Mouse (Mus musculus): ENCODE results near the gene Fam118b. TPM values are rescaled to one million over a fixed set of nuclear protein-coding genes. Genes with fewer than 3 reads are reported as not detected.

The Fam118b gene
- 3.5 TPM in 1 of 2 replicates, not detected in the other for polyA plus RNA-seq (2012; ENCODE audit: insufficient read depth, low replicate concordance)

DNA sequence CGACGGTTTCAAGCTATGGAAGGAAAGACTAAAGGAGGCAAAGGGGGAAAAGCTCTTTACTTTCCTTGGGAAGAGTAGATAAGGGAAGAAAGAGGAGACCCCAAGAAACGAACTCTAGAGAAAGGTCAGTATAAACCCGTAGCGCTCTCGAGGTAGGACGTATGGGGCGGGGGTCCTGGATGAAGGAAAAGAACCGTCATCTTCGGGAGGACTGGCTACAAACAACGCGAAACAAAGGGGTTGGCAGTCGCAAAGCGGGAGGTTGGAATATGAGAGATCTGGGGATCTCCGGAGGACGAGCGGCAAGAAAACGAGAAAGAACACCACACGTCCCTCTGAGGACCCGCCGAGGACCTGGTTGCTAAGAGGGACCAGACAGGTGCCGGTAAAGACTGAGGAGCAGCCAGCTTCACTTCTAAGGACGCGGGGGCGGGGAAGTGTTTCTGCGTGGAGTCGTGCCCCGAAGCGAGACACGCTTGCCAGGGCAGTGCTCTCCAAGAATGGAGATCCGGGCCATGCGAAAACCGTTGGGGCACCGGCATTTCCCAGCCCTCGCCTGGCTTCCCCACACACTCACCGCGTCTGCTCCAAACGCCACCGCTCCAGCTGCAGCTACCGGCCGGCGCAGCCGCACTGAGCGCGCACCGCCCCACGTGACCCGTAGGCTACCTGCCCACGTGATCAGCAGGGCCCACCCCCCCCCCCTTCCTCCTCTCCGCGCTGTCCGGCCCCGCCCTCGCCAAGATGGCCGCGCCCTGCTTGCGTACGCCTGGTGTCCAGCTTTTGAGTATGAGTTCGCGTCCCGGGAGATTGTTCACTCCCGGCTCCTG is at the start of gene Fam118b, which contains the start of gene Rpusd4:
Fam118b (minus strand) TSS at position 660 of the 830 bp plus-strand sequence.
Rpusd4 (plus strand) TSS at position 720 of the 830 bp plus-strand sequence.
- Histone ChIP-seq H3K4me3 (replicated peaks) (peak within 1 kb of the TSS; percentile 96), H3K4me1 (peaks cover 50% of the 10 kb centered on the region), H3K9me3 (no peaks in the 10 kb centered on the region), H3K27me3 (replicated peaks) (no peaks in the 10 kb centered on the region), H3K36me3 (replicated peaks; ENCODE audit: low read length) (peaks cover 29% of the 10 kb centered on the region)
- TF ChIP-seq GATA1 (IDR thresholded peaks at IDR 0.05; ENCODE audit: borderline replicate concordance, low read length) (no peak), FLI1 (IDR thresholded peaks at IDR 0.05; ENCODE audit: low read length) (no peak)

DNA sequence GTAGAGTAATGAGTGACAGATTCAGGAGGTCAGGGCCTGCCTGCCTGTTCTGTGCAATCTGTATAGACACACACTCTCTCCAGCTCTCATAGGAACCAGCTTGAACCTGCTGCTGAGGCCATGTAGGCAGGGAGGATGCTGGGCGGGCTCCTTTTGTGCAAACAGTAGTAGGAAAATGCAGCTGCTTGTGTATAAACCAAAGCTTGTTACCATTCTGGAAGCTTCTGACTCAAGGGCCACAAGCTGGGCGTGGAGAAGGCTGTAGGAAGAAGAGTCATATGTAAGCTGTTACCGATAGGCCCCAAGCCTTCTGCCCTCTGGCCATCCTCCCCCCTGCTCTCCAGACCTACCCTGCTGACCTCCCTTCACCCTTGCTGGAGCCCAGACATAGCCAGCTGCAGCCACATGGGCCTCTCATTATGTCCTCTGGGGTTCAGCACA is 49.2 kb upstream of the Fam118b start:
- TF ChIP-seq GATA1 (IDR thresholded peaks at IDR 0.05; ENCODE audit: borderline replicate concordance, low read length) = no peak
- Histone ChIP-seq H3K27me3 (replicated peaks) (peaks cover 21% of the 10 kb centered on the region), H3K9me3 (no peaks in the 10 kb centered on the region), H3K4me3 (replicated peaks) (no peak overlapping the region), H3K36me3 (replicated peaks; ENCODE audit: low read length) (no peaks in the 10 kb centered on the region), H3K4me1 (no peaks in the 10 kb centered on the region)

DNA sequence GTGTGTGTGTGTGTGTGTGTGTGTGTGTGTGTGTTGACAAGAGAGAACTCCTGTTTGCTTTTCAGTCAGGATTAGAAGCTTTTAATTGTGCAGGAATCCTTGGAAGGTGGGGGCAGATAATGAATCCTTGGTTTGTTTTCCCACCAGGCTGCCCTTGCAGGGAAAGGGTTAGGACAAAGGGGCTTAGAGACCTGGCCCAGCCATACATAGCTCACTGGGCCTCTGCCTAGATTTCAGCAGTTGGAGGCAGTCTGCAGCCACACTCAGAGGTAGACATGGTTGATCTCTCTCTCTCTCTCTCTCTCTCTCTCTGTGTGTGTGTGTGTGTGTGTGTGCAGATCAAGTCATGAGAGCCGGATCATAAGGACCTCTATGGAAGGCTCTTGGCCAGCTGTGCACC is 46.6 kb upstream of the Fam118b start:
- TF ChIP-seq GATA1 (IDR thresholded peaks at IDR 0.05; ENCODE audit: borderline replicate concordance, low read length) (no peak), FLI1 (IDR thresholded peaks at IDR 0.05; ENCODE audit: low read length) (no peak)
- no peaks in the 10 kb centered on the region for H3K4me1 ChIP-seq
- H3K36me3 ChIP-seq (replicated peaks; ENCODE audit: low read length) = no peaks in the 10 kb centered on the region
- H3K27me3 ChIP-seq (replicated peaks) = peaks cover 18% of the 10 kb centered on the region
- no peak overlapping the region for H3K4me3 ChIP-seq (replicated peaks)
- no peaks in the 10 kb centered on the region for H3K9me3 ChIP-seq

DNA sequence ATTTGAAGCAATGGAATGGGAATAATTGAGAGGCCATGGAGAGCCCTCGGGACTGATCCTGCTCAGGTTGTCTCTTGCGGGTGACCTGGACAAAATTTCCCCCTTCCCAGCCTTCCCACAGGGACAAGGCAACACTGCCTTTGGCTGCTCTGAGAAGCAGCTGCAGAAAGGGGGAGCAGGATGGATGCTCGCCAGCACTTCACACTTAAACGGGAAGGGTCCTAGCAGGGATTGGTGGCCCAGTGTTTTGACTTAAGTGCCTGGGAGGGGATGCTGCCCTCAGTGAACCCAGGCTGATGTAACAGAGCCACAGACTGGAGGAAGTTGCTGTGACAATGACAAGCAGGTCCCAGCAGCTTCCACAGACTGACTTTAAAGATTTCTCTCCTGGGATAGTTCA is 46.0 kb upstream of the Fam118b start:
- Histone ChIP-seq H3K9me3 (no peaks in the 10 kb centered on the region), H3K36me3 (replicated peaks; ENCODE audit: low read length) (no peaks in the 10 kb centered on the region), H3K4me3 (replicated peaks) (no peak overlapping the region), H3K4me1 (no peaks in the 10 kb centered on the region), H3K27me3 (replicated peaks) (peaks cover 15% of the 10 kb centered on the region)
- no peak for TF ChIP-seq GATA1 (IDR thresholded peaks at IDR 0.05; ENCODE audit: borderline replicate concordance, low read length)
- TF ChIP-seq FLI1 (IDR thresholded peaks at IDR 0.05; ENCODE audit: low read length) = no peak

DNA sequence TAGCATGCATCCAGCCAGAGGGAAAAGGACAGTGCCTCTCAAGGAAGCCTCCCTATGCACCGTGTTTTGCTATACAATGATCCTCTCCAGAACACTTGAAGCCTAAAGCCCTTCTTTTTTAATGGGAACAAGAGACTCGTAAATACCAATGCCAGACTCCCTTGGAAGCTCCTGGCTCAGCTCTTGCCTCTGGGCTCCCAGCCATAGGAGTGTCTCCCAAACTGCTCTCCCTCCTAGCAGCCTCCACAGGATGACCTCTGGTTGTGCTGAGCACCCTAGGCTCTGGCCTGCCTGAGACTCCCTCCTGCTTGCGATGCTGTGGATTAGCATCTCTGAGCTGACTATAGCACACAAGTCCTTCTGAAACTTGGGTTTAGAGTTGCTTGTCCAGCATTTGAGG is 44.9 kb upstream of the Fam118b start:
- no peaks in the 10 kb centered on the region for H3K36me3 ChIP-seq (replicated peaks; ENCODE audit: low read length)
- peaks cover 12% of the 10 kb centered on the region for H3K27me3 ChIP-seq (replicated peaks)
- no peaks in the 10 kb centered on the region for H3K4me1 ChIP-seq
- H3K9me3 ChIP-seq = no peaks in the 10 kb centered on the region
- TF ChIP-seq GATA1 (IDR thresholded peaks at IDR 0.05; ENCODE audit: borderline replicate concordance, low read length) (no peak), FLI1 (IDR thresholded peaks at IDR 0.05; ENCODE audit: low read length) (no peak)
- H3K4me3 ChIP-seq (replicated peaks) = no peak overlapping the region

DNA sequence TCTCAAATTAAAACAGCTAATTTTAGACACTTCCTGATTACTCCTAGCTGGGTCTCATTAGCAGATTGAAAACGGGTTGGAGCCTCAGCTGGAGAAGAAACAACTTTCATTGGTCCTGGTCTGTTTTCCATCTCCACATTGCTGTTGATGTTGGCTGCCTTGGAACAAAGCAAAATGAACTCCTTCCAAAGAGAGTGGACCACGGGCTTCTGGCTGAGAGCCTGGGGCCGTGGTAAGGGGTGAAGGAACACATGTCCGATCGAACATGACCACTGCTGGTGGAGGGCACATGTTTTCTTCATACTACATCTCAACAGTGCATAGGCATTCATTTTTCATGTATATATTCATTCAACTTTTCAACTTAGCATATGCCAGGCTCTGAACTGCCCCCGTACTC is 42.8 kb upstream of the Fam118b start:
- H3K27me3 ChIP-seq (replicated peaks) = peaks cover 7% of the 10 kb centered on the region
- H3K4me1 ChIP-seq = no peaks in the 10 kb centered on the region
- no peak overlapping the region for H3K4me3 ChIP-seq (replicated peaks)
- TF ChIP-seq FLI1 (IDR thresholded peaks at IDR 0.05; ENCODE audit: low read length) = no peak
- TF ChIP-seq GATA1 (IDR thresholded peaks at IDR 0.05; ENCODE audit: borderline replicate concordance, low read length) = no peak
- no peaks in the 10 kb centered on the region for H3K9me3 ChIP-seq
- no peaks in the 10 kb centered on the region for H3K36me3 ChIP-seq (replicated peaks; ENCODE audit: low read length)

DNA sequence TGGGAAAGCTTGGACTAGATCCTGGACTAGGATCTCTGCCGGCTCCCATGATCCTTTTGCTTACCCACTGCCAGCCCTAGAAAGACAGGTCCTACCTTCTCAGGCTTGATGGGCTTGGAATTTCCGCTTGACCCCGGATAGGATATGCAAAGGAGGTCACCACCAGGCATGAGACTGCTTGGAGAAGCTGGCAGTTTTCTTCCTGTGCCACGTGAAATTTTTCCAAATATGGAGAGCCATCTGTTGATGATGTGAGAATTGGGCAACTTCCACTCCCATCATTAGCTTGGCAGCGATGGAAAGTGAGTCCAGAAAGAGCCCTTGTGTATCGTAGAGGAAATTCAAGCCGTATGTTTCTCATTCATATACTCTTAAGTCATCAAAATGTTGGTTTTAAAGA is 39.9 kb upstream of the Fam118b start:
- Histone ChIP-seq H3K4me3 (replicated peaks) (no peak overlapping the region), H3K27me3 (replicated peaks) (no peaks in the 10 kb centered on the region)
- TF ChIP-seq GATA1 (IDR thresholded peaks at IDR 0.05; ENCODE audit: borderline replicate concordance, low read length) = no peak
- no peak for TF ChIP-seq FLI1 (IDR thresholded peaks at IDR 0.05; ENCODE audit: low read length)

DNA sequence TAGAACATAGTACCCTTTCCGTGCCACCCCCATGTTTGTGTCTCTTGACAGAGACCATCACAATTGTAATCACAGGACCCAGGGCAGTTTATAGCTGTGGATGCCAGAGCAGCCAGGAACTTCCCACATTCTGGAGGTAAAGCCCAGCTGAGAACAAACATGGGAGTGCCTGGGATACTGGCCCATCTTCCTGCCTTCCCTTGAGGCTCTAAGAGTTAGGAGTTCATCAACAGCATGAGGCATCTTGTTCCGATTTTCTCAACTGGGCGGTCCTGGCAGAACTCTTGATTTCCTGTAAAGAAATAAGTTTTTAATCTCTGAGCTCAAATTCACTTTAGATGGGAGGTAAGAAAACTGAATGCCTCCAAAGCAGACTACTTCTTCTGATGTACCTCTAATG is 34.6 kb upstream of the Fam118b start:
- TF ChIP-seq FLI1 (IDR thresholded peaks at IDR 0.05; ENCODE audit: low read length) (no peak), GATA1 (IDR thresholded peaks at IDR 0.05; ENCODE audit: borderline replicate concordance, low read length) (no peak)
- no peaks in the 10 kb centered on the region for H3K4me1 ChIP-seq
- H3K27me3 ChIP-seq (replicated peaks) = no peaks in the 10 kb centered on the region
- H3K4me3 ChIP-seq (replicated peaks) = no peak overlapping the region
- no peaks in the 10 kb centered on the region for H3K9me3 ChIP-seq
- no peaks in the 10 kb centered on the region for H3K36me3 ChIP-seq (replicated peaks; ENCODE audit: low read length)

More for the DNA sequence above, 39.9 kb upstream of the Fam118b start:
- no peaks in the 10 kb centered on the region for H3K4me1 ChIP-seq
- no peaks in the 10 kb centered on the region for H3K36me3 ChIP-seq (replicated peaks; ENCODE audit: low read length)
- H3K9me3 ChIP-seq = no peaks in the 10 kb centered on the region

DNA sequence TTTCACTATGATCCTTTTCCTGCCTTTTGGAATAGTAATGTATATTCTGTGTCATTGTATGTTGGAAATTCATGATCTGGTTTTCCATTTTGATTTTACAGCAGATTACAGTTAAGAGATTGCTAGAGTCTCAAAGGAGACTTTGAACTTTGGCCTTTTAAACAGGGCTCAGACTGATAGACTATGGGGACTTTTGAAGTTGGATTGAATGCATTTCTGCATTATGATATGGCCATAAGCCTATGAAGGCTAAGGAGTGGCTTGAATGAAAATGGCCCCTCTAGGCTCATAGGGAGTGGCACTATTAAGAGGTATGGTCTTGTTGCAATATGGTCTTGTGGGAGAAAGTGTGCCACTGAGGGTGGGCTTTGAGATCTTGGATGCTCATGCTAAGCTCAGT is 30.2 kb upstream of the Fam118b start:
- no peaks in the 10 kb centered on the region for H3K36me3 ChIP-seq (replicated peaks; ENCODE audit: low read length)
- H3K27me3 ChIP-seq (replicated peaks) = no peaks in the 10 kb centered on the region
- H3K9me3 ChIP-seq = peaks cover 6% of the 10 kb centered on the region
- H3K4me3 ChIP-seq (replicated peaks) = no peak overlapping the region
- no peak for TF ChIP-seq GATA1 (IDR thresholded peaks at IDR 0.05; ENCODE audit: borderline replicate concordance, low read length)
- no peak for TF ChIP-seq FLI1 (IDR thresholded peaks at IDR 0.05; ENCODE audit: low read length)
- H3K4me1 ChIP-seq = no peaks in the 10 kb centered on the region

DNA sequence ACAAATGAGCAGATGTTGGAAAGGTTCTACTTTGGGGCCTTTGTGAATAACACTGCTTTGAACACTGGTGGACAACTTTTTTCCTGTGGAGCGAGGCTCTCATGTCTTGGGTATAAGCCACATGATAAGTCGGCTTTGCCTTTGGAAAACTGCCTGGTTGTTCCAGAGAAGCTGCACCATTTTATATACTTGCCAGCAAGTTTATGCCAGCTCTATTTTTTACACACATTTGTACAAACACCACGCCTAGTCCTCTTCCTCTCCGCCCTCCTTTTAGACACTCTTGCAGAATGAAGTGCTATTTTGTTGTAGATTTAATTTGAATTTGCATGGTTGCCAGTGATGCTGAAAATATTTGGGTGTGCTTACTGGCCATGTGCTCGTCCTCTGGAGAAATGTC is 25.9 kb upstream of the Fam118b start:
- no peaks in the 10 kb centered on the region for H3K4me1 ChIP-seq
- peaks cover 6% of the 10 kb centered on the region for H3K9me3 ChIP-seq
- no peak overlapping the region for H3K4me3 ChIP-seq (replicated peaks)
- no peaks in the 10 kb centered on the region for H3K36me3 ChIP-seq (replicated peaks; ENCODE audit: low read length)
- H3K27me3 ChIP-seq (replicated peaks) = peaks cover 6% of the 10 kb centered on the region
- no peak for TF ChIP-seq FLI1 (IDR thresholded peaks at IDR 0.05; ENCODE audit: low read length)
- no peak for TF ChIP-seq GATA1 (IDR thresholded peaks at IDR 0.05; ENCODE audit: borderline replicate concordance, low read length)

Data from megakaryocyte, embryonic 14.5 days (primary cell).